Mouse (Mus musculus) stomach, postnatal 0 days (tissue): ENCODE data around the gene Ctnnbl1.

Experiments used
- CTCF ChIP-seq: IDR thresholded peaks from 2 replicates; pipeline ENCODE4 v1.5.1; 2016; ENCODE audit warnings: antibody characterized with exemption, low read depth, mild to moderate bottlenecking, moderate library complexity
- EP300 ChIP-seq: optimal IDR thresholded peaks from 2 replicates; pipeline ENCODE3; 2016; ENCODE audit warnings: antibody characterized with exemption

DNA sequence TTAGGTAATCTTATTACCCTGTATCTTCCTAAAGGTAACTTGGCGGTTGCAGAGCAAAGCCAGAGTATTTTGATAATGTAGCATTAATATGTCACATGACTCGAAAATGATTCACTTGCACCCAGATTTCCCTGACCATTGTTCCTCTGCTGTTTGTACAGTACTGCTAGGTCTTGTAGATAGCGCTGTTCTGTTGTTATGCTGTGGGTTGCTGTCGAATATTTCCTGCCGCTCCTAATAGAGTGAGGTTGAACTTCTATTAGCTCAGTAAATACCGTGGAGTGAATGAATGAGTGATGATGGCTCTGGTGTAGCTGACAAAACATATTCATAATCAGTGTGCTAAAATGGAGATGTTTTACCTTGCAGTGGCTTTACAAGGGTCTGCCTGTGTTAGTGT is 22.5 kb downstream of the Ctnnbl1 start:
- TF ChIP-seq CTCF (no peak), EP300 (no peak)
